Mouse (Mus musculus) spleen, adult 2 months (tissue): ENCODE measurements around the gene Ptges3l.

Experiments used
- CTCF ChIP-seq: fragments of 200-500 bp; IDR thresholded peaks from 2 replicates; pipeline ENCODE4 v1.5.1; 2011; ENCODE audit warnings: mild to moderate bottlenecking, inconsistent platforms; ENCODE audit not compliant: insufficient read depth, insufficient read length, insufficient replicate concordance; ENCODE audit errors: extremely low read depth
- POLR2A ChIP-seq: fragments of 200-500 bp; IDR thresholded peaks from 2 replicates; pipeline ENCODE4 v1.6.1; 2011; ENCODE audit warnings: low read depth, low read length, inconsistent platforms

DNA sequence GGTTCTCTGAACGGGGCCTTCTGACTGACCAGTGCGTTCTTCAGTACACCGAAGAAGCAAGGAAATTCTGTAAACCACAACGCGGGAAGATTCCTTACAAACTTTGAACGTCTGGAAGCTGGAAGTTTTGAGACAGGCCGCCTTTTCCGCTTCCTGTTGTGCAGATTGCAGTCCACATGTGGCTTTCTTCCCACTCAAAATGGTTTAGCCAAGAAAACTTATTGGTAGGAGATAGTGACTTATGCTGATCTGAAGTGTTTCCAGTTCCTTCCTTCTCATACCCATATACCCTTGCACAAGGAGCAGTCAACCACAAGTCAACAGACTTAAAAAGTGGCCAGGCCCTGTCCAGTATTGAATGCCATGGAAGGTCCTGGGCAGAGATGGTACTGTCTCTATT lies 1.0 kb upstream of the Ptges3l start:
- no peak for TF ChIP-seq CTCF
- no peak for TF ChIP-seq POLR2A
